Mouse (Mus musculus) testis, adult 2 months (tissue): ENCODE data around the gene Srsf4.

ENCODE experiments used
- CTCF ChIP-seq: fragments of 200-500 bp; IDR thresholded peaks from 2 replicates; pipeline ENCODE4 v1.5.1; 2012; ENCODE audit warnings: low read depth, mild to moderate bottlenecking, inconsistent platforms, low read length, moderate library complexity; ENCODE audit not compliant: control insufficient read depth, insufficient read depth, insufficient replicate concordance
- POLR2A ChIP-seq: fragments of 200-500 bp; IDR thresholded peaks from 2 replicates; pipeline ENCODE4 v1.6.1; 2012; ENCODE audit warnings: low read depth, mild to moderate bottlenecking, inconsistent platforms, low read length, moderate library complexity; ENCODE audit not compliant: control insufficient read depth

DNA sequence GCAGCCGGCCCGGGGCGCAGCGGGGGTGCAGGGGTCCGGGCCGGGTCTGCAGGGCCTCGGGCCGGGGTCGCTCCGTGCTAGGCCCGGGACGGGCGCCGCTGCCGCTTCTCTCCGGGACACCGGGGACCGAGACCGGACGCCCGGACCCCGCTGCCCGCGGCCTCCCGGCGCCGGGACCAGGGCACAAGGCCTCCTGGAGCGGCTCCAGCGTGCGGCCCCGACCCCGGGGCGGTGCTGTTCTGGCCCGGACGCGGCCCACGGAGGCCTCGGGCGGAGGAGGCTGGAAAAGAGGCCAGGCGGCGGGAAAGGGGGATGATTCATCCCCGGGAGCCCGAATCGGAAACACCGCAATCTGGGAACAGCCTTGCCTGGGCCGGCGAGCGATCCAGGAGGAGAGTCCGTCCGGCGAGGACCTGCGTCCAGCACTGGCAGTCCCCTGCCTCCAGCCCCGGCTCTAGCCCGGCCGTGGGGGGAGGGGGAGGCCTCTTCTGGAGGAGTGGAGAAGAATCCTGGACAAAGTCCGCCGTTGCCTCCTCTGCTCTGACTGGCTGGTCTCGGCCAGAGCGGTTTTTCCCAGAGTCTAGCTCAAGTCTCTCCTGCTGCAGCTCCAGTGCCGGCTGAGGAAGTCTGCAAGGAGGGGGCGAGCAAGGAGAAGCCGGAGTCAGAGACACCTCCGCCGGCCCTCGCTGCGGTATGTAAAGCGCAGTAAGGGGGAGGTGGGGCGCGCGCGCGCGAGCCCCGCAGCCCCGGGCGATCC is 47.4 kb downstream of the Srsf4 start:
- peak; percentile 13; the same call in 1 of the 2 replicates for TF ChIP-seq POLR2A
- no peak for TF ChIP-seq CTCF
